Mouse (Mus musculus) small intestine, adult 2 months (tissue): ENCODE measurements around the gene Tekt5. TPM values are rescaled to one million over a fixed set of nuclear protein-coding genes. Genes with fewer than 3 reads are reported as not detected.
A peak's percentile ranks its signal among the peaks of the same experiment; 100 is the strongest.

ENCODE experiments used
- H3K27ac ChIP-seq: fragments of 200-500 bp; 2 replicates; pipeline ENCODE4 v1.5.1; 2012; ENCODE audit warnings: low read depth, low read length, control low read depth, inconsistent platforms; ENCODE audit not compliant: insufficient read depth
- H3K27me3 ChIP-seq: fragments of 200-500 bp; 2 replicates; pipeline ENCODE4 v1.6.1; 2012; ENCODE audit warnings: mild to moderate bottlenecking, moderate library complexity, low read length, inconsistent platforms; ENCODE audit not compliant: control insufficient read depth, insufficient read depth
- H3K36me3 ChIP-seq: fragments of 200-500 bp; 2 replicates; pipeline ENCODE4 v1.6.1; 2012; ENCODE audit warnings: mild to moderate bottlenecking, low read length, control low read depth, inconsistent platforms; ENCODE audit not compliant: control insufficient read depth, insufficient read depth
- H3K4me1 ChIP-seq: fragments of 200-500 bp; 2 replicates; pipeline ENCODE4 v1.6.1; 2012; ENCODE audit warnings: low read length, inconsistent platforms, mixed read lengths; ENCODE audit not compliant: control insufficient read depth, insufficient read depth, insufficient read length
- H3K4me3 ChIP-seq: fragments of 200-500 bp; 2 replicates; pipeline ENCODE4 v1.5.1; 2012; ENCODE audit warnings: low read depth, mild to moderate bottlenecking, control low read depth, inconsistent platforms, low read length, moderate library complexity
- CTCF ChIP-seq: fragments of 200-500 bp; IDR thresholded peaks from 2 replicates; pipeline ENCODE4 v1.5.1; 2012; ENCODE audit warnings: low read depth, mild to moderate bottlenecking, control low read depth, inconsistent platforms, low read length, moderate library complexity, mixed read lengths; ENCODE audit not compliant: insufficient replicate concordance, insufficient read length; ENCODE audit errors: extremely low read depth
- POLR2A ChIP-seq: fragments of 200-500 bp; IDR thresholded peaks from 2 replicates; pipeline ENCODE4 v1.6.1; 2012; ENCODE audit warnings: low read depth, mild to moderate bottlenecking, control low read depth, inconsistent platforms, low read length, moderate library complexity
- WGBS: fragments of 180-500 bp; shearing (Covaris S2); methylation state at CpG from one replicate; pipeline ENCODE4 v1.1.7; 2018; 5-methylcytosine and 5-hydroxymethylcytosine counted together
- polyA plus RNA-seq: library from polyadenylated mRNA; depleted of rRNA; stranded (reverse); fragments of >200 nt; gene quantifications from 2 replicates; pipeline ENCODE4 v1.2.3, GENCODE M21; 2012

Gene Tekt5
- polyA plus RNA-seq, 1 experiment, result 0.08 TPM

GRCm38 (mm10) chr16:10335953-10336352 lies 59.3 kb downstream of the Tekt5 start:
- Histone ChIP-seq H3K4me3 (no peak overlapping the region), H3K27ac (no peak overlapping the region)

GRCm38 (mm10) chr16:10332732-10333131 lies 62.6 kb downstream of the Tekt5 start:
- no peak for TF ChIP-seq CTCF
- TF ChIP-seq POLR2A, result no peak
- 56% methylated on average over 7 of the region's 7 CpGs for WGBS
- H3K27ac ChIP-seq, result no peak overlapping the region
- H3K4me3 ChIP-seq, result no peak overlapping the region
- H3K4me1 ChIP-seq, result peaks cover 23% of the 10 kb centered on the region
- no peaks in the 10 kb centered on the region for H3K27me3 ChIP-seq
- no peaks in the 10 kb centered on the region for H3K36me3 ChIP-seq

More at GRCm38 (mm10) chr16:10335953-10336352, 59.3 kb downstream of the Tekt5 start:
- TF ChIP-seq POLR2A (no peak), CTCF (no peak)
- H3K36me3 ChIP-seq, result no peaks in the 10 kb centered on the region
- peaks cover 14% of the 10 kb centered on the region for H3K4me1 ChIP-seq
- 79% methylated on average over 2 of the region's 2 CpGs for WGBS
- H3K27me3 ChIP-seq, result no peaks in the 10 kb centered on the region

GRCm38 (mm10) chr16:10330586-10331495 lies 64.4 kb downstream of the Tekt5 start:
- peak overlapping the region; percentile 23; the same call in 1 of the 2 replicates for H3K27ac ChIP-seq
- H3K4me1 ChIP-seq, result peaks cover 17% of the 10 kb centered on the region
- H3K36me3 ChIP-seq, result no peaks in the 10 kb centered on the region
- H3K4me3 ChIP-seq, result no peak overlapping the region
- no peaks in the 10 kb centered on the region for H3K27me3 ChIP-seq
- TF ChIP-seq POLR2A (no peak), CTCF (no peak)
- WGBS, result 34% methylated on average over 12 of the region's 12 CpGs

GRCm38 (mm10) chr16:10327563-10328333 lies 67.5 kb downstream of the Tekt5 start:
- 40% methylated on average over 13 of the region's 13 CpGs for WGBS
- no peaks in the 10 kb centered on the region for H3K27me3 ChIP-seq
- no peak overlapping the region for H3K27ac ChIP-seq
- H3K4me3 ChIP-seq, result no peak overlapping the region
- H3K4me1 ChIP-seq, result peaks cover 14% of the 10 kb centered on the region
- no peaks in the 10 kb centered on the region for H3K36me3 ChIP-seq
- TF ChIP-seq CTCF (no peak), POLR2A (no peak)

GRCm38 (mm10) chr16:10319914-10320569 lies 75.2 kb downstream of the Tekt5 start:
- H3K4me3 ChIP-seq, result no peak overlapping the region
- TF ChIP-seq POLR2A, result no peak
- no peaks in the 10 kb centered on the region for H3K36me3 ChIP-seq
- H3K27ac ChIP-seq, result no peak overlapping the region
- H3K4me1 ChIP-seq, result peaks cover 9% of the 10 kb centered on the region
- 20% methylated on average over 17 of the region's 17 CpGs for WGBS
- no peaks in the 10 kb centered on the region for H3K27me3 ChIP-seq

- Histone ChIP-seq H3K36me3 (no peaks in the 10 kb centered on the region), H3K27ac (no peak overlapping the region), H3K4me3 (no peak overlapping the region)
These were observed 78.1 kb downstream of the Tekt5 start for GRCm38 (mm10) chr16:10317197-10317544.

More at GRCm38 (mm10) chr16:10317197-10317544, 78.1 kb downstream of the Tekt5 start:
- WGBS, result 55% methylated on average over 4 of the region's 4 CpGs
- no peak for TF ChIP-seq POLR2A
- TF ChIP-seq CTCF, result no peak
- Histone ChIP-seq H3K27me3 (0 out of 2 replicates have a peak, but pooled peaks cover 4% of the 10 kb centered on the region), H3K4me1 (peaks cover 12% of the 10 kb centered on the region)
